Mouse (Mus musculus): Measurements from ENCODE around the gene Spint2. TPM values are rescaled to one million over a fixed set of nuclear protein-coding genes. Genes with fewer than 3 reads are reported as not detected.
"Not testable (repeated sequence)": the region's sequence is repeated elsewhere in the genome, so short reads cannot be mapped to it uniquely, and the experiment has no call there.

Gene Spint2
- polyA plus RNA-seq, 1 experiment from 2014 or later: 84.8 TPM

GRCm38 (mm10) chr7:29214236-29214635 is 67.5 kb downstream of the Spint2 start:
- no peak overlapping the region for H3K27ac ChIP-seq (ENCODE audit: low read depth)
- no peak overlapping the region for H3K4me3 ChIP-seq (ENCODE audit: low read depth, low read length)
- H3K36me3 ChIP-seq (replicated peaks; ENCODE audit: insufficient read depth, low read length): no peaks in the 10 kb centered on the region
- 53% methylated on average over 2 of the region's 2 CpGs for WGBS (ENCODE audit: insufficient replicate concordance)
- no peak overlapping the region for H3K4me2 ChIP-seq (ENCODE audit: low read depth, low read length)
- TF ChIP-seq CTCF (IDR thresholded peaks at IDR 0.05; ENCODE audit: low read depth) (no peak), EP300 (IDR thresholded peaks at IDR 0.05; ENCODE audit: low read depth) (no peak)
- H3K27me3 ChIP-seq (ENCODE audit: insufficient read depth, low read length): no peaks in the 10 kb centered on the region
- peaks cover 4% of the 10 kb centered on the region; the same call in 1 of the 2 replicates for H3K4me1 ChIP-seq (ENCODE audit: insufficient read depth)
- no peak for DNase-seq
- no peak overlapping the region for H3K9ac ChIP-seq (replicated peaks)
- peaks cover 19% of the 10 kb centered on the region for H3K9me3 ChIP-seq (ENCODE audit: low read length)
- no peak for ATAC-seq

GRCm38 (mm10) chr7:29213675-29214082 is 68.0 kb downstream of the Spint2 start, which contains the start of gene Catsperg1:
Gene Catsperg1 (minus strand): TSS chr7:29214035.
- no peak within 1 kb of the TSS for H3K27ac ChIP-seq (ENCODE audit: low read depth)
- no peak within 1 kb of the TSS for H3K4me2 ChIP-seq (ENCODE audit: low read depth, low read length)
- TF ChIP-seq EP300 (IDR thresholded peaks at IDR 0.05; ENCODE audit: low read depth) (no peak), CTCF (IDR thresholded peaks at IDR 0.05; ENCODE audit: low read depth) (no peak)
- 35% methylated on average over 20 of the region's 20 CpGs for WGBS (ENCODE audit: insufficient replicate concordance)
- H3K9ac ChIP-seq (replicated peaks): no peak within 1 kb of the TSS
- H3K9me3 ChIP-seq (ENCODE audit: low read length): peaks cover 15% of the 10 kb centered on the region
- H3K27me3 ChIP-seq (ENCODE audit: insufficient read depth, low read length): no peaks in the 10 kb centered on the region
- DNase-seq: no peak
- ATAC-seq: no peak
- peaks cover 4% of the 10 kb centered on the region; the same call in 1 of the 2 replicates for H3K4me1 ChIP-seq (ENCODE audit: insufficient read depth)
- H3K4me3 ChIP-seq (ENCODE audit: low read depth, low read length): no peak within 1 kb of the TSS
- no peaks in the 10 kb centered on the region for H3K36me3 ChIP-seq (replicated peaks; ENCODE audit: insufficient read depth, low read length)

- DNase-seq; H3K4me1 ChIP-seq (ENCODE audit: insufficient read depth); ATAC-seq; H3K27ac ChIP-seq (ENCODE audit: low read depth); H3K4me3 ChIP-seq (ENCODE audit: low read depth, low read length); H3K9ac ChIP-seq (replicated peaks); H3K27me3 ChIP-seq (ENCODE audit: insufficient read depth, low read length); H3K4me2 ChIP-seq (ENCODE audit: low read depth, low read length); H3K36me3 ChIP-seq (replicated peaks; ENCODE audit: insufficient read depth, low read length): not testable (repeated sequence)
- peaks cover 13% of the 10 kb centered on the region for H3K9me3 ChIP-seq (ENCODE audit: low read length)
- 46% methylated on average over 40 of the region's 40 CpGs for whole genome bisulfite sequencing (ENCODE audit: insufficient replicate concordance)
Measured at GRCm38 (mm10) chr7:29212775-29213560, 68.7 kb downstream of the Spint2 start.

DNA sequence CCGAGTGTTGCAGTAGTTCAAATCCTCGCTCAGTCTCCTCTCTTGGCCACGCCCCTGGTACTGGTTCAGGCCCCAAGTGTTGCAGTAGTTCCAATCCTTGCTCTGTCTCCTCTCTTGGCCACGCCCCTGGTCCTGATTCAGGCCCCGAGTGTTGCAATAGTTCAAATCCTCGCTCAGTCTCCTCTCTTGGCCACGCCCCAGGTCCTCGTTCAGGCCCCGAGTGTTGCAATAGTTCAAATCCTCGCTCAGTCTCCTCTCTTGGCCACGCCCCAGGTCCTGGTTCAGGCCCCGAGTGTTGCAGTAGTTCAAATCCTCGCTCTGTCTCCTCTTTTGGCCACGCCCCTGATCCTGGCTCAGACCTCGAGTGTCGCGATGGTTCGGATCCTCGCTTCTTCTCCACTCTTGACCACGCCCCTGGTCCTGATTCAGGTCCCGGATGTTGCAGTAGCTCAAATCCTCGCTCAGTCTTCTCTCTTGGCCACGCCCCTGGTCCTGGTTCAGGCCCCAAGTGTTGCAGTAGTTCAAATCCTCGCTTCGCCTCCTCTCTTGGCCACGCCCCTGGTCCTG is 69.4 kb downstream of the Spint2 start:
- Histone ChIP-seq H3K27ac (ENCODE audit: low read depth) (peak overlapping the region; percentile 74), H3K36me3 (replicated peaks; ENCODE audit: insufficient read depth, low read length) (no peaks in the 10 kb centered on the region), H3K27me3 (ENCODE audit: insufficient read depth, low read length) (no peaks in the 10 kb centered on the region), H3K4me2 (ENCODE audit: low read depth, low read length) (peak overlapping the region; percentile 61), H3K4me1 (ENCODE audit: insufficient read depth) (peaks cover 4% of the 10 kb centered on the region; the same call in 1 of the 2 replicates), H3K9ac (replicated peaks) (no peak overlapping the region), H3K4me3 (ENCODE audit: low read depth, low read length) (peak overlapping the region; percentile 34), H3K9me3 (ENCODE audit: low read length) (peaks cover 11% of the 10 kb centered on the region)
- DNase-seq: peak; percentile 51
- ATAC-seq: no peak
- TF ChIP-seq CTCF (IDR thresholded peaks at IDR 0.05; ENCODE audit: low read depth) (no peak), EP300 (IDR thresholded peaks at IDR 0.05; ENCODE audit: low read depth) (no peak)
- 26% methylated on average over 26 of the region's 26 CpGs for WGBS (ENCODE audit: insufficient replicate concordance)

GRCm38 (mm10) chr7:29211415-29212198 is 70.1 kb downstream of the Spint2 start:
- H3K36me3 ChIP-seq (replicated peaks; ENCODE audit: insufficient read depth, low read length): no peaks in the 10 kb centered on the region
- 5% methylated on average over 34 of the region's 34 CpGs for WGBS (ENCODE audit: insufficient replicate concordance)
- H3K4me3 ChIP-seq (ENCODE audit: low read depth, low read length): peak overlapping the region; percentile 34
- peak overlapping the region; percentile 74 for H3K27ac ChIP-seq (ENCODE audit: low read depth)
- H3K9me3 ChIP-seq (ENCODE audit: low read length): peaks cover 8% of the 10 kb centered on the region
- TF ChIP-seq CTCF (IDR thresholded peaks at IDR 0.05; ENCODE audit: low read depth): no peak
- no peak for TF ChIP-seq EP300 (IDR thresholded peaks at IDR 0.05; ENCODE audit: low read depth)
- DNase-seq (peak; percentile 84), ATAC-seq (peak; percentile 87)
- H3K4me2 ChIP-seq (ENCODE audit: low read depth, low read length): peak overlapping the region; percentile 61
- H3K9ac ChIP-seq (replicated peaks): no peak overlapping the region
- peaks cover 4% of the 10 kb centered on the region; the same call in 1 of the 2 replicates for H3K4me1 ChIP-seq (ENCODE audit: insufficient read depth)
- H3K27me3 ChIP-seq (ENCODE audit: insufficient read depth, low read length): no peaks in the 10 kb centered on the region

DNA sequence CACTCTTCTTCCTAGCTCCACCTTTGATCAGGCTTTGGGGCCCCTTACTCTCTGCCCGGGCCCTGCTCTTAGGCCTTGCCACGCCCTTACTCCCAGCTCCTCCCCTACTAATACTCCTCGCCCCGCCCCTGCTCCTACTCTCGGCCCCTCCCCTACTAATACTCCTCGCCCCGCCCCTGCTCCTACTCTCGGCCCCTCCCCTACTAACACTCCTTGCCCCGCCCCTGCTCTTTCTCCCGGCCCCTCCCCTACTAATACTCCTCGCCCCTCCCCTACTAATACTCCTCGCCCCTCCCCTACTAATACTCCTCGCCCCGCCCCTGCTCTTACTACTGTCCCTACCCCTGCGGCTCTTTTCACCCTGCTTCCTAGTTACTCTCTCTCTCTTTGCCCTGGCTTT is 70.7 kb downstream of the Spint2 start:
- not testable (repeated sequence) for H3K9me3 ChIP-seq (ENCODE audit: low read length); H3K36me3 ChIP-seq (replicated peaks; ENCODE audit: insufficient read depth, low read length); H3K4me1 ChIP-seq (ENCODE audit: insufficient read depth); H3K27me3 ChIP-seq (ENCODE audit: insufficient read depth, low read length); H3K9ac ChIP-seq (replicated peaks)
- Histone ChIP-seq H3K27ac (ENCODE audit: low read depth) (peak overlapping the region; percentile 74), H3K4me2 (ENCODE audit: low read depth, low read length) (peak overlapping the region; percentile 61), H3K4me3 (ENCODE audit: low read depth, low read length) (peak overlapping the region; percentile 34; the same call in 1 of the 2 replicates)
- 17% methylated on average over 13 of the region's 15 CpGs for WGBS (ENCODE audit: insufficient replicate concordance)
- DNase-seq (peak; percentile 53), ATAC-seq (peak; percentile 75)

Other genes with a start within 250 kb of the Spint2 start
- 0.09 and 0.33 TPM in 2 replicates for gene Ryr1, start 156.7 kb downstream of the Spint2 start, polyA plus RNA-seq (2015; fragmentation: Nextera tagmentation; extraction: Ambion mirVana)
- 0.94 and 1.7 TPM in 2 replicates for gene Rasgrp4, start 147.1 kb downstream of the Spint2 start, polyA plus RNA-seq (2015; fragmentation: Nextera tagmentation; extraction: Ambion mirVana)
- gene Fam98c, start 125.7 kb downstream of the Spint2 start, polyA plus RNA-seq (2015; fragmentation: Nextera tagmentation; extraction: Ambion mirVana): 10.5 and 12.5 TPM in 2 replicates
- gene Ggn, start 111.7 kb downstream of the Spint2 start, polyA plus RNA-seq (2015; fragmentation: Nextera tagmentation; extraction: Ambion mirVana): not detected in 2 replicates
- gene Spred3, start 111.5 kb downstream of the Spint2 start, polyA plus RNA-seq (2015; fragmentation: Nextera tagmentation; extraction: Ambion mirVana): 0.13 and 0.21 TPM in 2 replicates
- gene Psmd8, start 101.2 kb downstream of the Spint2 start, polyA plus RNA-seq (2015; fragmentation: Nextera tagmentation; extraction: Ambion mirVana): 143 TPM in 2 replicates
- gene Catsperg1, start 67.9 kb downstream of the Spint2 start, polyA plus RNA-seq (2015; fragmentation: Nextera tagmentation; extraction: Ambion mirVana): 0.09 and 0.17 TPM in 2 replicates
- gene Kcnk6, start 49.4 kb downstream of the Spint2 start, polyA plus RNA-seq (2015; fragmentation: Nextera tagmentation; extraction: Ambion mirVana): 0.90 and 1.4 TPM in 2 replicates
- 45.0 and 46.8 TPM in 2 replicates for gene Yif1b, start 43.6 kb downstream of the Spint2 start, polyA plus RNA-seq (2015; fragmentation: Nextera tagmentation; extraction: Ambion mirVana)
- 1.9 and 3.3 TPM in 2 replicates for gene 2200002D01Rik, start 33.4 kb downstream of the Spint2 start, polyA plus RNA-seq (2015; fragmentation: Nextera tagmentation; extraction: Ambion mirVana)
- gene Ppp1r14a, start 7.4 kb upstream of the Spint2 start, polyA plus RNA-seq (2015; fragmentation: Nextera tagmentation; extraction: Ambion mirVana): 5.5 and 5.8 TPM in 2 replicates
- gene Dpf1, start 22.0 kb upstream of the Spint2 start, polyA plus RNA-seq (2015; fragmentation: Nextera tagmentation; extraction: Ambion mirVana): 0.63 and 0.69 TPM in 2 replicates
- 1.6 and 1.7 TPM in 2 replicates for gene Sipa1l3, start 236.7 kb upstream of the Spint2 start, polyA plus RNA-seq (2015; fragmentation: Nextera tagmentation; extraction: Ambion mirVana)